Mouse (Mus musculus): Measurements from ENCODE around the gene Lrrc8a.

- no peak for TF ChIP-seq CTCF (IDR thresholded peaks at IDR 0.05; ENCODE audit: control insufficient read depth, insufficient read depth, insufficient read length)
- TF ChIP-seq MYOD1 (IDR thresholded peaks at IDR 0.05; ENCODE audit: control insufficient read depth, insufficient read length, low read depth), result no peak
- TF ChIP-seq FOSL1 (IDR thresholded peaks at IDR 0.05; ENCODE audit: insufficient read depth, low read length, poor library complexity, severe bottlenecking), result no peak
Measured at GRCm38 (mm10) chr2:30244595-30245178, 7.2 kb downstream of the Lrrc8a start.

All from C2C12 (cell line).